Mouse (Mus musculus): ENCODE results near the gene Tnfsf14.

DNA sequence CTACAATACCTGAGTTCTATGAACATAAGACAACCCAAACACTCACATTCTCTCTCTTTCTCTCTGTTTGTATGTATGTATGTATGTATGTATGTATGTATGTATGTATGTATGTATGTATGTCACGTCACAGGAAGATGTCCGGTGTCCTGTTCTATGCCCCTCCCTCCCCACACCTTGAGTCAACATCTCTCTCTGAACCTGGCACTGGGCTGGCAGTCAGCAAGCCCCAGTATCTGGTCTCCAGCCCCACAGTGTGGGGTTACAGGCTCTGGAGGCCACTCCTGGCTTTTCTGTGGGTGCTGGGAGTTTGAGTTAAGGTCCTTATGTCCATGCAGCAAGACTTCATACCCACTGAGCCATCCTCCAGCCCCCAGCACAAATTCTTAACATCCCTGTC is 33.5 kb upstream of the Tnfsf14 start:
- TF ChIP-seq CTCF (IDR thresholded peaks at IDR 0.05; ENCODE audit: control insufficient read depth, insufficient read depth, low read length), result no peak
- no peak for TF ChIP-seq POLR2A (IDR thresholded peaks at IDR 0.05; ENCODE audit: borderline replicate concordance, control insufficient read depth, low read depth, low read length)

Measured in bone marrow, adult 2 months (tissue).